Mouse (Mus musculus) lung, postnatal 25 days (tissue): ENCODE measurements around the gene Mad2l1bp.

Source experiments
- DNase-seq: peaks from one replicate; pipeline ENCODE4 v3.0.0; 2022; ENCODE audit warnings: low spot score

The Mad2l1bp gene

DNA sequence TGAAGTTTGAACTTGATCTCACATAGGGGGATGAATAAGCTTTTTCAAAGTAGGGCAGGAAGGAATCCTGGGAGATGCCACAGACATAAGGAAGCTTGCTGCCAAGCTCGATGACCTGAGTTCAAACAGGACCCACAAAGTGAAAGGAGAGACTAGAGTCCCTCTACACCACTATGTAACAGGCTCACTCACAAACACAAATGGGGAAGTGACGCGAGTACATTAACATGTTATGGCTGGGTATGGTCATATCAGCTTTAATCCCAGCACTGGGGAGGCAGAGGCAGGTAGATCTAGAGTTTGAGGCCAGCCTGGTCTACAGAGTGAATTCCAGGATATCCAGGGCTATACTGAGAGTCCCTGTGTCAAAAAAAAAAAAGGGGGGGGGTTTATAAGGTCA, 983 bp upstream of the Mad2l1bp start:
- DNase-seq = no peak

GRCm38 (mm10) chr17:46143578-46144423, 9.6 kb downstream of the Mad2l1bp start, which contains the start of gene Rsph9:
Rsph9 (minus strand) TSS chr17:46144216.
- DNase-seq = peak; percentile 92

DNA sequence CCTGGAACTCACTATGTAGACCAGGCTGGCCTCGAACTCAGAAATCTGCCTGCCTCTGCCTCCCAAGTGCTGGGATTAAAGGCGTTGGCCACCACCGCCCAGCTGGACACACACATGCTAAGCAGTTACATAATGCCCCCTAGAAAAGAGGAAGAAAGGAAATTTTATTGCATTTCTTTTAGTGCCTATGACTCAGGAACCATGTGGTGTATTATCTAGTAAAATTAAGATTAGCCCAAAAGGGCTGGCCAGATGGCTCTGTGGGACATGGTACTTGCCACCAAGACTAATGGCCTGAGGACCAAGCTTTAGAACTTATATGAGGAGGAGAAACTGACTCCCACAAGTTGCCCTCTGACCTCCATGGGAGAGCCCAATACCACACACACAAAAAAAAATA, 13.5 kb downstream of the Mad2l1bp start:
- DNase-seq = no peak

GRCm38 (mm10) chr17:46138563-46139236, 14.7 kb downstream of the Mad2l1bp start:
- DNase-seq = no peak

GRCm38 (mm10) chr17:46132862-46133261, 20.5 kb downstream of the Mad2l1bp start:
- no peak for DNase-seq

- peak; percentile 69 for DNase-seq
Measured at GRCm38 (mm10) chr17:46132058-46132718, 21.2 kb downstream of the Mad2l1bp start.

DNA sequence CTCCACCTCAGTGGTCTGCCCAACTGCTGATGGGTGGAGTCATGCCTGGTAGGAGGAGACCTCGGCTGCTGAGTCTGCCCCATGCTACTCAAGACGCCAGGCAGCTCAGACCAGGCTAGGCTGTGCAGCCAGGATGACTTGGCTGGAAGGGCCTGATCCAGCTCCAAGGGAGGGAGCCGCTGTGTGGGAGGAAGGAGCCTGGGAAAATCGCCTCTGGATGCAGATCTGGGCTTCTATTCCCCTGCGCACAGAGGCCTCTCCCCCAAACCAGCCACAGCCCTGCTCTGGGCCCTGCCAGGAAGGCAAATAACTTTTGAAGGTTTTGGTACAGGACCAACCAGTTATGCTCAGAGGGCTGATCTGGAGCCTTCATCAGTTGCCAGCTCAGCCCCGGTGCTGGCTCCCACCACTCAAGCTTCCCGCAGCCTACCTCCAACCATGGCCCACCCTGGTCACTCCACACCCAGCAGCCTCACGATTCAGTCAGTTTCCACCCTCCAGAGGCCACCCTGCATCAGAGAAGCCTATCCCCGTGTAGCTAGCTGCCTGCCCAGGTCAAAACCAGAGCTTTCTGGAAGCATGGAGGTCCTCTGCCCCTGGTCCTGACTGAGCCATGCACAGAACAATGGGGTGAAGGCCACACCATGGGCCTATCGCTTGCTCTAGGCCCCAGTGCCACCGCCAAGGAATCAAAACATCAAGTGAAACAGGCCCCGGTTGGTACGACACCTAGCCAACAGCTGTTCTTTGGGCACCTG, 23.4 kb downstream of the Mad2l1bp start:
- DNase-seq = peak; percentile 57

DNA sequence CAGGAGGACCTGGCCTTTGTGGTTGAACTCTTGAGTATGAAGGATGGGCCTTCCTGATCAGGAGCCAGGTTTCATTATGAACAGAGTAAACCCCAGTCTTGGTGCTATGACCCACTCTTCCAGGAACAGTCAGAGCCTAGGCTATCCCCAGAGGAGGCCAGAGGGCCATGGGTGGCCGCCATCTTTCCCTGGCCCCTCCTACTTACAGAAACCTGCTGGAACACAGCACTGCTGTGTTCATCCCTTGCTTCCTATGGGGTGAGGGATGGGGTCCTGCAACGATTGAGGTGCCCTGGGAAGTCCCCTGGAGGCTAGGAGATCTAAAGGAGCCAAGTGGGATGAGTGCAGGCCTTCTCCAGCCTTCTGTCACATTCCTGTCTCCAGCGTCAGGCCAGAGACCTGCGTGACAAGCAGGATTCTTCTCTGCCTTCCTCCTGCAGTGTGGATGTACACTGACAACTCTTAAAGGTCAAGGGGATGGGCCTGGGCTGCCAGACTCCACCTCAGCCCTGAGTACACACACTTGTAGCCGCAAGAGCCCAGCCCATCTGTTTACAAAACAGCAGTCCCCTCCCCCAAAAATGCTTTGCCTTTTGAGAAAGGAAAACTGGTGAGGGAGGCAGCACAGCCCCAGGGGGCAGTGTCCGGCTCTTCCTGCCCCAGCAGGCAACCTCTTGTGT, 25.4 kb downstream of the Mad2l1bp start:
- no peak for DNase-seq

DNA sequence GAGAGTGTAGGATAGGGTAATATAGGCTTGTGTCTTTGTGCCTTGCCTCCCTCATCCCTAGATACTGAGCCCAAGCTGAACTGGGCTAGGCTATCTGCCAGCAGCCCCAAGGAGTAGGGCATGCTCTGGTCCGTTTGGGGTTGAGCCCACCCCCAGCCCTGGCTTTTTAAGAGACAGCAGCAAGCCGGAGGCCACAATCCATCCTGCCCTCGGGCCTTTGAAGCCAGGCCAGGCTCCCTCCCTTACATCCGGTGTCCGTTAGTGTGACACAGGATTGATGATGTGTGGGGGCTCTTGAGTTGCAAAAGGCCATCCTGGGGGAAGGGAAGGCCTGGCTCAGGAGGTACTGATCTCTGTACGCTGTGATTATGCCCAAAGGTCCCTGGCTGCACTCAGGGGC, 26.7 kb downstream of the Mad2l1bp start:
- DNase-seq = peak; percentile 81

GRCm38 (mm10) chr17:46123953-46124700, 29.2 kb downstream of the Mad2l1bp start:
- no peak for DNase-seq

GRCm38 (mm10) chr17:46123285-46123684, 30.1 kb downstream of the Mad2l1bp start:
- no peak for DNase-seq

DNA sequence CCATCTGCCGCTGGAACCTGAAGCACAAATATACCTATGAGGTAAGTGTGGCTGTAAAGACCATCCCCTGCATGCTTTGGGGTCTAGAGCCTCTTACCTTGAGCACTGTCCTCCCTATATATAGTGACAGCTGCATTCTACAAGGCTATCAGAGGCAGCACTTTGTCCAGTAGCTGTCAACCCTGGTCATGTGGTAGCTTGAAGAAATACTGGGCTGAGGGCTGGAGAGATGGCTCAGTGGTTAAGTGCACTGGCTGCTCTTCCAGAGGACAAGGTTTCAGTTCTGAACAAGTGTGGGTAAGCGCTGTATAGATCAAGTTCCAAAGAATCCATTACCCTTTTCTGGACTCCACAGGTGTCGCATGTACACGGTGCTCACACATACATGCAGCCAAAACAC, 30.6 kb downstream of the Mad2l1bp start:
- no peak for DNase-seq

- DNase-seq = no peak
Measured at GRCm38 (mm10) chr17:46119641-46120040, 33.7 kb downstream of the Mad2l1bp start.

- DNase-seq = no peak
Measured at GRCm38 (mm10) chr17:46118423-46118850, 34.9 kb downstream of the Mad2l1bp start.

GRCm38 (mm10) chr17:46117623-46118422, 35.5 kb downstream of the Mad2l1bp start:
- DNase-seq = no peak

DNA sequence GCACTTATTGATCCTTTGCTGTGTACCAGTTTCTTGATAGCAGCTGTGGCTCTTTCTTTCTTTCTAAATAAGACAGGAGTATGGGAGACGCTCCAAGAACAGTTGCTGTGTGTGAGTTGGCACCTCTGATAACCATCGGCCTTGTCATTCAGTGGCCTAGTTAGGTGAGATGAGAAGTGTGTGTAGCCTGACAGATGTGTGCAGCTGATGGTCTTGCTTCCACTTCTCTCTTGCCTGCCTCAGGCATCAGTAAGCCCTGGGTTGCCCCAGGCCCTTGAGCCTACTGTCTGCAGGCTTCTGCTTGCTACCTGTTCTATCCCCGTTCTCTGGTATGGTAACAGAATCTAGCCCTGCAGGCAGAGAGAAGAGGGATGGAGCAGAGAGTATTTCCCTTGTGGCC, 36.5 kb downstream of the Mad2l1bp start:
- no peak for DNase-seq

DNA sequence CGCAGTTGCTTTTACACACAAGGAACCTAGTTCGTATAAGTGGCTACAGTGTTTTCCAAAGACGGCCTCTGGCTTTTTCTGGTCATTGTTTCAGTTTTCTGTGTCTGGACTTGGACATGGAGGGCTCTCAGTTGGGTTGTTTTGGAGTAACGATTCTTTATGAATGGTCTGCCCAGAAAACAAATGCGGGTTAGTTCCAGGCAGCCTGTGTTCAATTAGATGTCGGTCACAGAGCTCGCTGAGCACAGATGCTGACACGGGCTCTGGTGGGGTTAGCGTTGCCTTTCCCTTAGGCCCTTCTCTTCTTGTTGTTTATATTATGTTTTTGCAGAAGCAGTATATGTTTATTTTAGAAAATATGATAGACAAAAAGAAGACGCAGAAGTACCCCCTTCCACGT, 37.2 kb downstream of the Mad2l1bp start:
- no peak for DNase-seq

DNA sequence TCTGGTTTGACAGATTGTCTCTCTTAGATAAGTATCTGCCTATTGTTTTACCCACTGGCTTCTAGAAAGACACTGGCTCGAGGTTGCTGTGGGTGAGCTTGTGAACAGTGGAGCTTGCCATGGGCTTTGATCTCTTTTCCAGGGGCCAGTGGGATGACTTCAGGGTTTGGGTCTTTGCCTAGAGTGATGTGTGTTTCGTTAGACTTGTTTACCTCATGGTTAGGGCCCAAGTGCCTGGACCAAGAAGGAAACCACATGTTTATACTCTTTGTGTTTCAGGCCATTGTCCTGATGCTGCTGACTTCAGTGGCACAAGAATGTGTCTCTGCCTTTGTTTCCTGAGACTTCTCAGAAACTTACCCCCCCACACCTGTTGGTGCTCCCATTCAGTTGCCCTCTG, 37.9 kb downstream of the Mad2l1bp start:
- DNase-seq = peak; percentile 80

- DNase-seq = peak; percentile 81
Measured at GRCm38 (mm10) chr17:46110402-46111289, 42.7 kb downstream of the Mad2l1bp start, which contains the start of gene Mrps18a. Mrps18a (plus strand) TSS chr17:46110986.
